Mouse (Mus musculus): ENCODE results near the gene Gtf3c3. TPM values are rescaled to one million over a fixed set of nuclear protein-coding genes. Genes with fewer than 3 reads are reported as not detected.

The Gtf3c3 gene
- polyA plus RNA-seq, 2 experiments, result 3.9 to 5.6 TPM

- Histone ChIP-seq H3K4me2 (ENCODE audit: low read depth) (no peak overlapping the region), H3K9me3 (ENCODE audit: control insufficient read depth, low read length) (no peaks in the 10 kb centered on the region), H3K27me3 (ENCODE audit: control insufficient read depth, insufficient read depth, low read length) (no peaks in the 10 kb centered on the region), H3K36me3 (replicated peaks; ENCODE audit: control insufficient read depth, insufficient read depth, low read depth) (peaks cover 2% of the 10 kb centered on the region), H3K27ac (no peak overlapping the region), H3K9ac (replicated peaks) (no peak overlapping the region), H3K4me3 (ENCODE audit: insufficient read depth in 1 of 2, low read depth in 2 of 2, low read length in 2 of 2) (no peak overlapping the region), H3K4me1 (replicated peaks; ENCODE audit: control insufficient read depth in 2 of 2, insufficient read depth in 2 of 2, low read length in 1 of 2) (no peaks in the 10 kb centered on the region)
- no peak for TF ChIP-seq CTCF (IDR thresholded peaks at IDR 0.05; ENCODE audit: low read depth)
- no peak for TF ChIP-seq EP300 (IDR thresholded peaks at IDR 0.05; ENCODE audit: low read depth)
- WGBS (ENCODE audit: insufficient replicate concordance), result 73% methylated on average over 3 of the region's 3 CpGs
- no peak for ATAC-seq (ENCODE audit: insufficient read depth)
- DNase-seq (ENCODE audit: low read depth in 3 of 3, low spot score in 3 of 3), result no peak
Measured at GRCm38 (mm10) chr1:54421670-54422069, 17.1 kb downstream of the Gtf3c3 start.

GRCm38 (mm10) chr1:54402736-54403135 is 36.0 kb downstream of the Gtf3c3 start:
- no peak for ATAC-seq (ENCODE audit: insufficient read depth)
- H3K27ac ChIP-seq, result no peak overlapping the region
- no peaks in the 10 kb centered on the region for H3K4me1 ChIP-seq (replicated peaks; ENCODE audit: control insufficient read depth in 2 of 2, insufficient read depth in 2 of 2, low read length in 1 of 2)
- no peaks in the 10 kb centered on the region for H3K9me3 ChIP-seq (ENCODE audit: control insufficient read depth, low read length)
- no peak overlapping the region for H3K4me3 ChIP-seq (ENCODE audit: insufficient read depth in 1 of 2, low read depth in 2 of 2, low read length in 2 of 2)
- H3K4me2 ChIP-seq (ENCODE audit: low read depth), result no peak overlapping the region
- peaks cover 2% of the 10 kb centered on the region; the same call in 1 of the 2 replicates for H3K36me3 ChIP-seq (replicated peaks; ENCODE audit: control insufficient read depth, insufficient read depth, low read depth)
- no peak for DNase-seq (ENCODE audit: low read depth in 3 of 3, low spot score in 3 of 3)
- no peak overlapping the region for H3K9ac ChIP-seq (replicated peaks)
- TF ChIP-seq EP300 (IDR thresholded peaks at IDR 0.05; ENCODE audit: low read depth) (no peak), CTCF (IDR thresholded peaks at IDR 0.05; ENCODE audit: low read depth) (no peak)
- H3K27me3 ChIP-seq (ENCODE audit: control insufficient read depth, insufficient read depth, low read length), result no peaks in the 10 kb centered on the region

GRCm38 (mm10) chr1:54384221-54384620 is 54.5 kb downstream of the Gtf3c3 start:
- WGBS (ENCODE audit: insufficient replicate concordance), result 43% methylated on average over 1 of the region's 1 CpGs
- no peak overlapping the region for H3K4me3 ChIP-seq (ENCODE audit: insufficient read depth in 1 of 2, low read depth in 2 of 2, low read length in 2 of 2)
- H3K27ac ChIP-seq, result no peak overlapping the region
- DNase-seq (ENCODE audit: low read depth in 3 of 3, low spot score in 3 of 3), result no peak
- H3K9ac ChIP-seq (replicated peaks), result no peak overlapping the region
- TF ChIP-seq EP300 (IDR thresholded peaks at IDR 0.05; ENCODE audit: low read depth) (no peak), CTCF (IDR thresholded peaks at IDR 0.05; ENCODE audit: low read depth) (no peak)
- H3K27me3 ChIP-seq (ENCODE audit: control insufficient read depth, insufficient read depth, low read length), result no peaks in the 10 kb centered on the region
- no peaks in the 10 kb centered on the region for H3K36me3 ChIP-seq (replicated peaks; ENCODE audit: control insufficient read depth, insufficient read depth, low read depth)
- no peaks in the 10 kb centered on the region for H3K9me3 ChIP-seq (ENCODE audit: control insufficient read depth, low read length)
- no peak overlapping the region for H3K4me2 ChIP-seq (ENCODE audit: low read depth)
- no peak for ATAC-seq (ENCODE audit: insufficient read depth)
- H3K4me1 ChIP-seq (replicated peaks; ENCODE audit: control insufficient read depth in 2 of 2, insufficient read depth in 2 of 2, low read length in 1 of 2), result no peaks in the 10 kb centered on the region

- Histone ChIP-seq H3K36me3 (replicated peaks; ENCODE audit: control insufficient read depth, insufficient read depth, low read depth) (no peaks in the 10 kb centered on the region), H3K4me2 (ENCODE audit: low read depth) (no peak overlapping the region), H3K27me3 (ENCODE audit: control insufficient read depth, insufficient read depth, low read length) (no peaks in the 10 kb centered on the region), H3K4me1 (replicated peaks; ENCODE audit: control insufficient read depth in 2 of 2, insufficient read depth in 2 of 2, low read length in 1 of 2) (no peaks in the 10 kb centered on the region), H3K4me3 (ENCODE audit: insufficient read depth in 1 of 2, low read depth in 2 of 2, low read length in 2 of 2) (no peak overlapping the region), H3K27ac (no peak overlapping the region), H3K9me3 (ENCODE audit: control insufficient read depth, low read length) (no peaks in the 10 kb centered on the region), H3K9ac (replicated peaks) (no peak overlapping the region)
- no peak for ATAC-seq (ENCODE audit: insufficient read depth)
- WGBS (ENCODE audit: insufficient replicate concordance), result 70% methylated on average over 9 of the region's 9 CpGs
- peak; percentile 5 to 26 (median 10) for DNase-seq (ENCODE audit: low read depth in 3 of 3, low spot score in 3 of 3)
- TF ChIP-seq EP300 (IDR thresholded peaks at IDR 0.05; ENCODE audit: low read depth) (no peak), CTCF (IDR thresholded peaks at IDR 0.05; ENCODE audit: low read depth) (peak; percentile 57; the same call in 1 of the 2 replicates)
Measured at GRCm38 (mm10) chr1:54380978-54381914, 57.5 kb downstream of the Gtf3c3 start.

GRCm38 (mm10) chr1:54377506-54378051 is 61.2 kb downstream of the Gtf3c3 start:
- no peaks in the 10 kb centered on the region for H3K27me3 ChIP-seq (ENCODE audit: control insufficient read depth, insufficient read depth, low read length)
- no peaks in the 10 kb centered on the region for H3K4me1 ChIP-seq (replicated peaks; ENCODE audit: control insufficient read depth in 2 of 2, insufficient read depth in 2 of 2, low read length in 1 of 2)
- DNase-seq (ENCODE audit: low read depth in 3 of 3, low spot score in 3 of 3) (no peak), ATAC-seq (ENCODE audit: insufficient read depth) (no peak)
- no peaks in the 10 kb centered on the region for H3K9me3 ChIP-seq (ENCODE audit: control insufficient read depth, low read length)
- no peak for TF ChIP-seq EP300 (IDR thresholded peaks at IDR 0.05; ENCODE audit: low read depth)
- no peak for TF ChIP-seq CTCF (IDR thresholded peaks at IDR 0.05; ENCODE audit: low read depth)
- H3K4me2 ChIP-seq (ENCODE audit: low read depth), result no peak overlapping the region
- H3K36me3 ChIP-seq (replicated peaks; ENCODE audit: control insufficient read depth, insufficient read depth, low read depth), result no peaks in the 10 kb centered on the region
- H3K27ac ChIP-seq, result no peak overlapping the region
- H3K4me3 ChIP-seq (ENCODE audit: insufficient read depth in 1 of 2, low read depth in 2 of 2, low read length in 2 of 2), result no peak overlapping the region
- no peak overlapping the region for H3K9ac ChIP-seq (replicated peaks)
